Mouse (Mus musculus) hindbrain, embryonic 16.5 days (tissue): ENCODE measurements around the gene Gm36210. TPM values are rescaled to one million over a fixed set of nuclear protein-coding genes. Genes with fewer than 3 reads are reported as not detected.
"Not testable (repeated sequence)": the region's sequence is repeated elsewhere in the genome, so short reads cannot be mapped to it uniquely, and the experiment has no call there.

Experiments
- ATAC-seq: fragments of 200-750 bp; cut with Nextera tagmentation; 2 replicates; pipeline ENCODE4 v1.8.0; 2017; ENCODE audit warnings: moderate TSS enrichment, moderate library complexity
- H3K27ac ChIP-seq: fragments of 300-500 bp; sonication (generic); 2 replicates; pipeline ENCODE4 v1.5.1; 2014; ENCODE audit warnings: low read depth, mild to moderate bottlenecking, control low read depth, low read length, moderate library complexity
- H3K27me3 ChIP-seq: fragments of 300-500 bp; sonication (generic); replicated peaks from 2 replicates; pipeline ENCODE4 v1.6.1; 2014; ENCODE audit warnings: low read length; ENCODE audit not compliant: control insufficient read depth, insufficient read depth
- H3K36me3 ChIP-seq: fragments of 300-500 bp; sonication (generic); 2 replicates; pipeline ENCODE4 v1.6.1; 2014; ENCODE audit warnings: mild to moderate bottlenecking, low read length, moderate library complexity, mixed read lengths; ENCODE audit not compliant: control insufficient read depth, insufficient read depth
- H3K4me1 ChIP-seq: fragments of 300-500 bp; sonication (generic); 2 replicates; pipeline ENCODE4 v1.6.1; 2014; ENCODE audit warnings: low read depth, low read length; ENCODE audit not compliant: control insufficient read depth, insufficient read depth
- H3K4me2 ChIP-seq: fragments of 300-500 bp; sonication (generic); 2 replicates; pipeline ENCODE4 v1.6.1; 2014; ENCODE audit warnings: mild to moderate bottlenecking, low read length, control low read depth, moderate library complexity
- H3K4me3 ChIP-seq: fragments of 300-500 bp; sonication (generic); 2 replicates; pipeline ENCODE4 v1.5.1; 2014; ENCODE audit warnings: mild to moderate bottlenecking, low read length, control low read depth, moderate library complexity
- H3K9ac ChIP-seq: fragments of 300-500 bp; sonication (generic); 2 replicates; pipeline ENCODE4 v1.6.1; 2014; ENCODE audit warnings: low read depth, mild to moderate bottlenecking, control low read depth, low read length, moderate library complexity
- H3K9me3 ChIP-seq: fragments of 300-500 bp; sonication (generic); 2 replicates; pipeline ENCODE4 v1.6.1; 2014; ENCODE audit warnings: mild to moderate bottlenecking, low read length, moderate library complexity; ENCODE audit not compliant: control insufficient read depth
- WGBS: fragments of 180-500 bp; shearing (Covaris S2); extraction: QIAGEN DNeasy Blood & Tissue Kit; methylation state at CpG from one replicate; pipeline ENCODE4 v1.1.7; 2014; 5-methylcytosine and 5-hydroxymethylcytosine counted together
- polyA plus RNA-seq: library from polyadenylated mRNA; unstranded; fragments of >200 nt; fragmentation: Nextera tagmentation; extraction: Ambion mirVana; gene quantifications from 2 replicates; pipeline ENCODE4 v1.2.1, GENCODE M21; 2015

Gm36210 gene
- polyA plus RNA-seq, 1 experiment from 2014 or later = 0.48 TPM

- Histone ChIP-seq H3K4me2 (no peak within 1 kb of the TSS), H3K27me3 (no peaks in the 10 kb centered on the region), H3K4me3 (no peak within 1 kb of the TSS), H3K9me3 (no peaks in the 10 kb centered on the region), H3K9ac (no peak within 1 kb of the TSS), H3K4me1 (peaks cover 7% of the 10 kb centered on the region), H3K36me3 (no peaks in the 10 kb centered on the region), H3K27ac (no peak within 1 kb of the TSS)
- no peak for ATAC-seq
- WGBS = 61% methylated on average over 6 of the region's 6 CpGs
Measured at GRCm38 (mm10) chr7:4870133-4870532, 36.2 kb downstream of the Gm36210 start, which contains the start of gene Isoc2b. Gene Isoc2b (minus strand): TSS chr7:4870258.

- Histone ChIP-seq H3K27me3 (no peaks in the 10 kb centered on the region), H3K27ac (peak overlapping the region; percentile 66; the same call in 1 of the 2 replicates), H3K4me1 (peaks cover 7% of the 10 kb centered on the region), H3K36me3 (no peaks in the 10 kb centered on the region), H3K4me3 (peak overlapping the region; percentile 56), H3K9ac (peak overlapping the region; percentile 70), H3K9me3 (no peaks in the 10 kb centered on the region), H3K4me2 (peak overlapping the region; percentile 81)
- ATAC-seq = no peak
- WGBS = 35% methylated on average over 10 of the region's 10 CpGs
Measured at GRCm38 (mm10) chr7:4866631-4867180, 39.6 kb downstream of the Gm36210 start.

- Histone ChIP-seq H3K9me3 (no peaks in the 10 kb centered on the region), H3K4me1 (peaks cover 7% of the 10 kb centered on the region), H3K4me3 (peak overlapping the region; percentile 56), H3K4me2 (peak overlapping the region; percentile 81), H3K9ac (peak overlapping the region; percentile 70), H3K36me3 (no peaks in the 10 kb centered on the region), H3K27ac (peak overlapping the region; percentile 66), H3K27me3 (no peaks in the 10 kb centered on the region)
- 3% methylated on average over 40 of the region's 40 CpGs for WGBS
- peak; percentile 100 for ATAC-seq
Measured at GRCm38 (mm10) chr7:4865579-4866493, 40.5 kb downstream of the Gm36210 start.

GRCm38 (mm10) chr7:4865090-4865489, 41.2 kb downstream of the Gm36210 start:
- no peaks in the 10 kb centered on the region for H3K9me3 ChIP-seq
- H3K4me3 ChIP-seq = no peak overlapping the region
- H3K4me1 ChIP-seq = peaks cover 7% of the 10 kb centered on the region
- H3K27ac ChIP-seq = no peak overlapping the region
- ATAC-seq = peak; percentile 41
- H3K36me3 ChIP-seq = no peaks in the 10 kb centered on the region
- no peak overlapping the region for H3K9ac ChIP-seq
- H3K27me3 ChIP-seq = no peaks in the 10 kb centered on the region
- peak overlapping the region; percentile 81 for H3K4me2 ChIP-seq
- 60% methylated on average over 5 of the region's 5 CpGs for WGBS

- Histone ChIP-seq H3K9ac (no peak overlapping the region), H3K27me3 (no peaks in the 10 kb centered on the region), H3K4me3 (no peak overlapping the region), H3K4me2 (no peak overlapping the region), H3K9me3 (no peaks in the 10 kb centered on the region), H3K27ac (no peak overlapping the region), H3K4me1 (peaks cover 7% of the 10 kb centered on the region), H3K36me3 (no peaks in the 10 kb centered on the region)
- 83% methylated on average over 5 of the region's 5 CpGs for WGBS
- no peak for ATAC-seq
Measured at GRCm38 (mm10) chr7:4864130-4864845, 42.0 kb downstream of the Gm36210 start.

- Histone ChIP-seq H3K4me2 (no peak overlapping the region), H3K9ac (no peak overlapping the region), H3K4me1 (peaks cover 7% of the 10 kb centered on the region), H3K27ac (no peak overlapping the region), H3K9me3 (no peaks in the 10 kb centered on the region), H3K27me3 (no peaks in the 10 kb centered on the region), H3K36me3 (no peaks in the 10 kb centered on the region), H3K4me3 (no peak overlapping the region)
- ATAC-seq = no peak
- 80% methylated on average over 7 of the region's 7 CpGs for WGBS
Measured at GRCm38 (mm10) chr7:4863541-4864080, 42.7 kb downstream of the Gm36210 start.

- H3K4me1 ChIP-seq = peaks cover 7% of the 10 kb centered on the region
- no peak overlapping the region for H3K4me3 ChIP-seq
- H3K27me3 ChIP-seq = no peaks in the 10 kb centered on the region
- H3K4me2 ChIP-seq = no peak overlapping the region
- H3K36me3 ChIP-seq = no peaks in the 10 kb centered on the region
- H3K27ac ChIP-seq = no peak overlapping the region
- 39% methylated on average over 1 of the region's 1 CpGs for WGBS
- no peak overlapping the region for H3K9ac ChIP-seq
- H3K9me3 ChIP-seq = no peaks in the 10 kb centered on the region
- ATAC-seq = no peak
Measured at GRCm38 (mm10) chr7:4863041-4863440, 43.3 kb downstream of the Gm36210 start.

- not testable (repeated sequence) for H3K4me2 ChIP-seq, H3K36me3 ChIP-seq, H3K9ac ChIP-seq, H3K4me3 ChIP-seq, H3K27ac ChIP-seq, H3K4me1 ChIP-seq, H3K9me3 ChIP-seq, H3K27me3 ChIP-seq, ATAC-seq
- WGBS = 78% methylated on average over 3 of the region's 3 CpGs
Measured at GRCm38 (mm10) chr7:4860926-4861325, 45.4 kb downstream of the Gm36210 start.
